Mouse (Mus musculus) kidney, embryonic 14.5 days (tissue): ENCODE data around the gene Scn4a. TPM values are rescaled to one million over a fixed set of nuclear protein-coding genes. Genes with fewer than 3 reads are reported as not detected.

ENCODE experiments used
- ATAC-seq: fragments of 200-750 bp; cut with Nextera tagmentation; 2 replicates; pipeline ENCODE4 v1.8.0; 2017; ENCODE audit warnings: moderate number of reproducible peaks, mild to moderate bottlenecking, moderate TSS enrichment, moderate library complexity; ENCODE audit not compliant: low FRiP score, low TSS enrichment
- H3K27ac ChIP-seq: fragments of 300-500 bp; sonication (generic); 2 replicates; pipeline ENCODE4 v1.5.1; 2014; ENCODE audit warnings: low read depth, mild to moderate bottlenecking, low read length, moderate library complexity, mixed read lengths
- H3K27me3 ChIP-seq: fragments of 300-500 bp; sonication (generic); 2 replicates; pipeline ENCODE4 v1.6.1; 2014; ENCODE audit warnings: mild to moderate bottlenecking, low read length; ENCODE audit not compliant: control insufficient read depth, insufficient read depth
- H3K36me3 ChIP-seq: fragments of 300-500 bp; sonication (generic); 2 replicates; pipeline ENCODE4 v1.6.1; 2014; ENCODE audit warnings: low read length, mixed read lengths; ENCODE audit not compliant: control insufficient read depth, insufficient read depth
- H3K4me1 ChIP-seq: fragments of 300-500 bp; sonication (generic); 2 replicates; pipeline ENCODE4 v1.6.1; 2014; ENCODE audit warnings: low read length, mixed read lengths; ENCODE audit not compliant: control insufficient read depth, insufficient read depth
- H3K4me2 ChIP-seq: fragments of 300-500 bp; sonication (generic); replicated peaks from 2 replicates; pipeline ENCODE4 v1.6.1; 2014; ENCODE audit warnings: low read depth, mild to moderate bottlenecking, low read length
- H3K4me3 ChIP-seq: fragments of 300-500 bp; sonication (generic); 2 replicates; pipeline ENCODE4 v1.5.1; 2014; ENCODE audit warnings: mild to moderate bottlenecking, low read length
- H3K9ac ChIP-seq: fragments of 300-500 bp; sonication (generic); 2 replicates; pipeline ENCODE4 v1.6.1; 2014; ENCODE audit warnings: low read depth, mild to moderate bottlenecking, low read length, moderate library complexity
- H3K9me3 ChIP-seq: fragments of 300-500 bp; sonication (generic); 2 replicates; pipeline ENCODE4 v1.6.1; 2016; ENCODE audit warnings: low read length; ENCODE audit not compliant: control insufficient read depth
- whole genome bisulfite sequencing: fragments of 180-500 bp; shearing (Covaris S2); extraction: QIAGEN DNeasy Blood & Tissue Kit; methylation state at CpG from one replicate; pipeline ENCODE4 v1.1.7; 2014; 5-methylcytosine and 5-hydroxymethylcytosine counted together
- polyA plus RNA-seq: library from polyadenylated mRNA; unstranded; fragments of >200 nt; fragmentation: Nextera tagmentation; extraction: Ambion mirVana; gene quantifications from 2 replicates; pipeline ENCODE4 v1.2.1, GENCODE M21; 2014

Scn4a gene
- polyA plus RNA-seq, 1 experiment from 2014 or later, result 0.35 TPM

GRCm38 (mm10) chr11:106387791-106388216, 34.7 kb upstream of the Scn4a start, which contains the start of gene Icam2:
Gene Icam2 (minus strand): TSS chr11:106388075.
- Histone ChIP-seq H3K9me3 (no peaks in the 10 kb centered on the region), H3K4me2 (no peak within 1 kb of the TSS), H3K4me3 (no peak within 1 kb of the TSS), H3K9ac (no peak within 1 kb of the TSS), H3K27ac (no peak within 1 kb of the TSS; the same call in 1 of the 2 replicates), H3K27me3 (no peaks in the 10 kb centered on the region), H3K36me3 (no peaks in the 10 kb centered on the region), H3K4me1 (peaks cover 8% of the 10 kb centered on the region; the same call in 1 of the 2 replicates)
- 75% methylated on average over 6 of the region's 6 CpGs for WGBS
- ATAC-seq, result no peak

- Histone ChIP-seq H3K9ac (no peak overlapping the region), H3K27ac (no peak overlapping the region), H3K9me3 (no peaks in the 10 kb centered on the region), H3K4me3 (no peak overlapping the region), H3K4me2 (no peak overlapping the region), H3K4me1 (peaks cover 8% of the 10 kb centered on the region; the same call in 1 of the 2 replicates), H3K27me3 (no peaks in the 10 kb centered on the region), H3K36me3 (no peaks in the 10 kb centered on the region)
- no peak for ATAC-seq
- WGBS, result 73% methylated on average over 6 of the region's 6 CpGs
Observed at GRCm38 (mm10) chr11:106387020-106387419, 33.9 kb upstream of the Scn4a start.

- H3K9ac ChIP-seq, result no peak overlapping the region
- H3K27ac ChIP-seq, result no peak overlapping the region
- H3K36me3 ChIP-seq, result no peaks in the 10 kb centered on the region
- H3K4me2 ChIP-seq, result no peak overlapping the region
- no peak overlapping the region for H3K4me3 ChIP-seq
- WGBS, result 91% methylated on average over 3 of the region's 3 CpGs
- H3K27me3 ChIP-seq, result no peaks in the 10 kb centered on the region
- ATAC-seq, result no peak
- peaks cover 8% of the 10 kb centered on the region; the same call in 1 of the 2 replicates for H3K4me1 ChIP-seq
- H3K9me3 ChIP-seq, result no peaks in the 10 kb centered on the region
Observed at GRCm38 (mm10) chr11:106386409-106386808, 33.3 kb upstream of the Scn4a start.

GRCm38 (mm10) chr11:106383051-106383790, 30.1 kb upstream of the Scn4a start:
- WGBS, result 76% methylated on average over 6 of the region's 6 CpGs
- no peak for ATAC-seq
- peak overlapping the region; percentile 63 for H3K27ac ChIP-seq

GRCm38 (mm10) chr11:106382424-106382823, 29.3 kb upstream of the Scn4a start:
- peak; percentile 26; the same call in 1 of the 2 replicates for ATAC-seq
- Histone ChIP-seq H3K4me3 (peak overlapping the region; percentile 3; the same call in 1 of the 2 replicates), H3K27me3 (no peaks in the 10 kb centered on the region), H3K4me1 (no peaks in the 10 kb centered on the region), H3K9me3 (no peaks in the 10 kb centered on the region), H3K27ac (peak overlapping the region; percentile 63), H3K9ac (peak overlapping the region; percentile 37; the same call in 1 of the 2 replicates), H3K4me2 (no peak overlapping the region), H3K36me3 (no peaks in the 10 kb centered on the region)
- 68% methylated on average over 5 of the region's 5 CpGs for WGBS

More at GRCm38 (mm10) chr11:106383051-106383790, 30.1 kb upstream of the Scn4a start:
- H3K9me3 ChIP-seq, result no peaks in the 10 kb centered on the region
- no peaks in the 10 kb centered on the region for H3K27me3 ChIP-seq
- H3K4me1 ChIP-seq, result no peaks in the 10 kb centered on the region
- no peak overlapping the region for H3K4me2 ChIP-seq
- H3K9ac ChIP-seq, result no peak overlapping the region
- H3K4me3 ChIP-seq, result no peak overlapping the region
- H3K36me3 ChIP-seq, result no peaks in the 10 kb centered on the region

- H3K9me3 ChIP-seq, result no peaks in the 10 kb centered on the region
- H3K27me3 ChIP-seq, result no peaks in the 10 kb centered on the region
- peak overlapping the region; percentile 3; the same call in 1 of the 2 replicates for H3K4me3 ChIP-seq
- H3K4me2 ChIP-seq, result peak overlapping the region; percentile 25; the same call in 1 of the 2 replicates
- peak overlapping the region; percentile 37; the same call in 1 of the 2 replicates for H3K9ac ChIP-seq
- no peaks in the 10 kb centered on the region for H3K4me1 ChIP-seq
- no peak for ATAC-seq
- peak overlapping the region; percentile 63; the same call in 1 of the 2 replicates for H3K27ac ChIP-seq
- H3K36me3 ChIP-seq, result no peaks in the 10 kb centered on the region
- WGBS, result 73% methylated on average over 7 of the region's 7 CpGs
Observed at GRCm38 (mm10) chr11:106381883-106382282, 28.8 kb upstream of the Scn4a start.

- no peak overlapping the region; the same call in 1 of the 2 replicates for H3K9ac ChIP-seq
- H3K36me3 ChIP-seq, result no peaks in the 10 kb centered on the region
- no peak overlapping the region for H3K27ac ChIP-seq
- no peaks in the 10 kb centered on the region for H3K4me1 ChIP-seq
- H3K27me3 ChIP-seq, result no peaks in the 10 kb centered on the region
- ATAC-seq, result no peak
- WGBS, result 73% methylated on average over 11 of the region's 11 CpGs
- peak overlapping the region; percentile 25 for H3K4me2 ChIP-seq
- no peaks in the 10 kb centered on the region for H3K9me3 ChIP-seq
- H3K4me3 ChIP-seq, result peak overlapping the region; percentile 3; the same call in 1 of the 2 replicates
Observed at GRCm38 (mm10) chr11:106381011-106381410, 27.9 kb upstream of the Scn4a start.

- Histone ChIP-seq H3K27me3 (no peaks in the 10 kb centered on the region), H3K27ac (no peak overlapping the region), H3K4me2 (no peak overlapping the region), H3K9ac (no peak overlapping the region), H3K4me3 (no peak overlapping the region), H3K4me1 (0 out of 2 replicates have a peak, but pooled peaks cover 6% of the 10 kb centered on the region), H3K9me3 (no peaks in the 10 kb centered on the region), H3K36me3 (no peaks in the 10 kb centered on the region)
- 0 out of 2 replicates have a peak, but pooled peaks have one; percentile 24 for ATAC-seq
- 76% methylated on average over 5 of the region's 5 CpGs for WGBS
Observed at GRCm38 (mm10) chr11:106374979-106375378, 21.9 kb upstream of the Scn4a start.

- H3K4me3 ChIP-seq, result no peak overlapping the region
- H3K9ac ChIP-seq, result no peak overlapping the region
- 28% methylated on average over 9 of the region's 9 CpGs for WGBS
- no peaks in the 10 kb centered on the region for H3K9me3 ChIP-seq
- 0 out of 2 replicates have a peak overlapping the region, but pooled peaks have one; percentile 55 for H3K27ac ChIP-seq
- ATAC-seq, result peak; percentile 66
- H3K27me3 ChIP-seq, result no peaks in the 10 kb centered on the region
- H3K36me3 ChIP-seq, result no peaks in the 10 kb centered on the region
- H3K4me1 ChIP-seq, result 0 out of 2 replicates have a peak, but pooled peaks cover 6% of the 10 kb centered on the region
- no peak overlapping the region for H3K4me2 ChIP-seq
Observed at GRCm38 (mm10) chr11:106374559-106374958, 21.5 kb upstream of the Scn4a start.
